Mouse (Mus musculus): ENCODE data around the gene Ahctf1.

- TF ChIP-seq CTCF (IDR thresholded peaks at IDR 0.05; ENCODE audit: control insufficient read depth, insufficient read depth, insufficient replicate concordance, low read depth, low read length) (no peak), POLR2A (IDR thresholded peaks at IDR 0.05; ENCODE audit: control insufficient read depth, low read depth, low read length) (no peak)
Observed at GRCm38 (mm10) chr1:179731391-179731790, 72.1 kb downstream of the Ahctf1 start.
